9 mouse cellular contexts compared by ENCODE assay signal in genomic region chr7:100537519-100537902, GRCm38 (mm10). TPM values are rescaled to one million over a fixed set of nuclear protein-coding genes. Genes with fewer than 3 reads are reported as not detected.
DNase-seq lines count a peak whose midpoint lies in the region; ATAC-seq lines count a peak whose summit lies in the region.
"Had no signal": no experiment of that assay in that cellular context is flagged by ENCODE, and none has a peak within 500 bp of the region (broad histone marks: within the 10 kb centered on the region; RNA-seq: fewer than 3 reads in every experiment).

No protein-coding gene starts in this region.

- H3K4me2 ChIP-seq in heart, embryonic 16.5 days (ENCODE audit: low read depth, low read length): peak overlapping the region; percentile 79
- peak overlapping the region; percentile 70 for H3K4me2 ChIP-seq in hindbrain, embryonic 13.5 days
- peak overlapping the region; percentile 61 for H3K4me2 ChIP-seq in midbrain, embryonic 11.5 days

- H3K4me3 ChIP-seq in heart, embryonic 16.5 days (ENCODE audit: low read length): peak overlapping the region; percentile 63
- peak overlapping the region; percentile 67 for H3K4me3 ChIP-seq in hindbrain, embryonic 13.5 days
- H3K4me3 ChIP-seq in midbrain, embryonic 11.5 days (ENCODE audit: low read depth, low read length): peak overlapping the region; percentile 66

- H3K27me3 ChIP-seq in heart, embryonic 16.5 days (ENCODE audit: control insufficient read depth, insufficient read depth, low read length): no peaks in the 10 kb centered on the region
- no peaks in the 10 kb centered on the region for H3K27me3 ChIP-seq in hindbrain, embryonic 13.5 days
- no peaks in the 10 kb centered on the region; the same call in 1 of the 2 replicates for H3K27me3 ChIP-seq in midbrain, embryonic 11.5 days (ENCODE audit: control insufficient read depth, insufficient read depth, low read length)
- H3K27me3 ChIP-seq: Patski had no signal

- WGBS in heart, embryonic 16.5 days: 31% methylated on average over 7 of the region's 7 CpGs
- 34% methylated on average over 7 of the region's 7 CpGs for WGBS in hindbrain, embryonic 13.5 days
- WGBS in midbrain, embryonic 11.5 days: 34% methylated on average over 7 of the region's 7 CpGs

- peaks cover 10% of the 10 kb centered on the region for H3K4me1 ChIP-seq in heart, embryonic 16.5 days (ENCODE audit: control insufficient read depth, insufficient read depth, low read length)
- H3K4me1 ChIP-seq in hindbrain, embryonic 13.5 days (replicated peaks): peaks cover 11% of the 10 kb centered on the region
- H3K4me1 ChIP-seq in midbrain, embryonic 11.5 days (ENCODE audit: control insufficient read depth, insufficient read depth, low read length): peaks cover 6% of the 10 kb centered on the region

- no peaks in the 10 kb centered on the region for H3K9me3 ChIP-seq in heart, embryonic 16.5 days (replicated peaks; ENCODE audit: control insufficient read depth, low read length)
- no peaks in the 10 kb centered on the region for H3K9me3 ChIP-seq in hindbrain, embryonic 13.5 days
- H3K9me3 ChIP-seq in midbrain, embryonic 11.5 days (ENCODE audit: control insufficient read depth, low read length): no peaks in the 10 kb centered on the region

- intact Hi-C loops in heart, postnatal 36 days (cut with DNase I): loop anchor here (5.0 kb wide), 1 partner anchor 45 kb away; no protein-coding TSS in a partner anchor

- no peak for ATAC-seq in heart, embryonic 16.5 days (replicated peaks; ENCODE audit: extremely low read depth, insufficient read depth, low FRiP score)
- no peak for ATAC-seq in hindbrain, embryonic 13.5 days (ENCODE audit: low FRiP score)
- no peak for ATAC-seq in midbrain, embryonic 11.5 days (ENCODE audit: low FRiP score)

- H3K9ac ChIP-seq in heart, embryonic 16.5 days (ENCODE audit: low read length): peak overlapping the region; percentile 74
- H3K9ac ChIP-seq in hindbrain, embryonic 13.5 days: peak overlapping the region; percentile 83
- H3K9ac ChIP-seq in midbrain, embryonic 11.5 days (ENCODE audit: low read length): peak overlapping the region; percentile 81

- DNase-seq in heart, postnatal 36 days: no peak
- peak; percentile 8 for DNase-seq in NIH3T3 (ENCODE audit: low read depth)
- no peak for DNase-seq in midbrain, embryonic 11.5 days (ENCODE audit: low spot score, missing footprints)
- no peak for DNase-seq in layer of hippocampus, postnatal 36 days
- DNase-seq in cerebellum, postnatal 36 days: no peak
- no peak for DNase-seq in gastrocnemius, postnatal 10 days

- peaks cover 15% of the 10 kb centered on the region for H3K36me3 ChIP-seq in heart, embryonic 16.5 days (ENCODE audit: control insufficient read depth, insufficient read depth)
- peaks cover 17% of the 10 kb centered on the region for H3K36me3 ChIP-seq in hindbrain, embryonic 13.5 days
- peaks cover 12% of the 10 kb centered on the region for H3K36me3 ChIP-seq in midbrain, embryonic 11.5 days (ENCODE audit: control insufficient read depth, insufficient read depth, low read length)

- H3K27ac ChIP-seq in heart, embryonic 16.5 days (ENCODE audit: low read length): peak overlapping the region; percentile 81
- H3K27ac ChIP-seq in hindbrain, embryonic 13.5 days: peak overlapping the region; percentile 92
- no peak overlapping the region for H3K27ac ChIP-seq in midbrain, embryonic 11.5 days (ENCODE audit: low read depth, low read length)

RNA-seq across cellular contexts. Expression of gene Coa4, which starts 0.6 kb away (rescaled TPM):
- polyA plus RNA-seq in heart, embryonic 16.5 days (2015; fragmentation: Nextera tagmentation; extraction: Ambion mirVana): 18.7 and 24.0 TPM in 2 replicates
- 10 to 100 TPM; 17.1 to 17.4 TPM for total RNA-seq in heart, postnatal 36 days (2021)
- polyA plus RNA-seq in hindbrain, embryonic 13.5 days (2015; fragmentation: Nextera tagmentation; extraction: Ambion mirVana): 15.8 and 17.2 TPM in 2 replicates
- polyA plus RNA-seq in midbrain, embryonic 11.5 days (2014; fragmentation: Nextera tagmentation; extraction: Ambion mirVana): 15.7 and 22.8 TPM in 2 replicates
- 10 to 100 TPM in 1 of 2 experiments, 1 to 10 TPM in 1; 8.3 to 10.8 TPM for total RNA-seq in layer of hippocampus, postnatal 36 days (2021)
- 1 to 10 TPM; 8.2 to 8.9 TPM for total RNA-seq in gastrocnemius, postnatal 10 days (2021)

RNA-seq across cellular contexts. Expression of gene Dnajb13, which starts 22.8 kb away (rescaled TPM):
- 0.85 and 1.5 TPM in 2 replicates for polyA plus RNA-seq in heart, embryonic 16.5 days (2015; fragmentation: Nextera tagmentation; extraction: Ambion mirVana)
- total RNA-seq in heart, postnatal 36 days (2021): not detected
- 4.4 and 8.5 TPM in 2 replicates for polyA plus RNA-seq in hindbrain, embryonic 13.5 days (2015; fragmentation: Nextera tagmentation; extraction: Ambion mirVana)
- 0.33 and 0.52 TPM in 2 replicates for polyA plus RNA-seq in midbrain, embryonic 11.5 days (2014; fragmentation: Nextera tagmentation; extraction: Ambion mirVana)
- under 1 TPM; 0.43 to 0.50 TPM for total RNA-seq in layer of hippocampus, postnatal 36 days (2021)
- total RNA-seq in gastrocnemius, postnatal 10 days (2021): not detected

RNA-seq across cellular contexts. Expression of gene Ucp2, which starts 44.4 kb away (rescaled TPM):
- polyA plus RNA-seq in heart, embryonic 16.5 days (2015; fragmentation: Nextera tagmentation; extraction: Ambion mirVana): 150 and 195 TPM in 2 replicates
- total RNA-seq in heart, postnatal 36 days (2021): 100 to 1,000 TPM; 331 to 414 TPM
- 75.2 and 78.6 TPM in 2 replicates for polyA plus RNA-seq in hindbrain, embryonic 13.5 days (2015; fragmentation: Nextera tagmentation; extraction: Ambion mirVana)
- polyA plus RNA-seq in midbrain, embryonic 11.5 days (2014; fragmentation: Nextera tagmentation; extraction: Ambion mirVana): 67.0 and 80.4 TPM in 2 replicates
- total RNA-seq in layer of hippocampus, postnatal 36 days (2021): 10 to 100 TPM; 67.5 to 87.2 TPM
- total RNA-seq in gastrocnemius, postnatal 10 days (2021): 100 to 1,000 TPM; 133 to 155 TPM
